In the genomic region with DNA sequence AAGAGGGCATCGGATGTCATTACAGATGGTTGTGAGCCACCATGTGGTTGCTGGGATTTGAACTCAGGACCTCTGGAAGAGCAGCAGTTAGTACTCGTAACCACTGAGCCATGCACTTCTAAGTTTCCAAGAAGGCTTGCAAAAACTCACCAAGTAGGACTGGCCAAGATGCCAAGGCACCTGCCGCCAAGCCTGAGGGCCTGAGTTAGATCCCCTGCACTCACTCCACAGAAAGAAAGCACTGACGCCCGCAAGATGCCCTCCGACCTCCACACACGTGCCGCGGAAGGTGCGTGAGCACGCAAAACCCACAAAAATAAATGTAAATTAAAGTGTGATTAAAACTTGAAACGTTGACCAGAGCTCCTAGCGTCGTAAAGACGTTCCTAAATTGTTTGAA, we compare ENCODE assay signal across 8 mouse cellular contexts. TPM values are rescaled to one million over a fixed set of nuclear protein-coding genes. Genes with fewer than 3 reads are reported as not detected.
DNase-seq lines count a peak whose midpoint lies in the region; ATAC-seq lines count a peak whose summit lies in the region.

No protein-coding gene starts in this region.

- H3K4me1 ChIP-seq in lung, embryonic 16.5 days (replicated peaks; ENCODE audit: control insufficient read depth, insufficient read depth, low read length) = peaks cover 14% of the 10 kb centered on the region
- H3K4me1 ChIP-seq in embryonic facial prominence, embryonic 11.5 days (ENCODE audit: control insufficient read depth, insufficient read depth, low read length) = peaks cover 3% of the 10 kb centered on the region; the same call in 1 of the 2 replicates
- peaks cover 28% of the 10 kb centered on the region for H3K4me1 ChIP-seq in kidney, embryonic 15.5 days
- peaks cover 34% of the 10 kb centered on the region for H3K4me1 ChIP-seq in neural tube, embryonic 13.5 days (replicated peaks)

- ATAC-seq in lung, embryonic 16.5 days (ENCODE audit: low read depth) = no peak
- ATAC-seq in embryonic facial prominence, embryonic 11.5 days (replicated peaks; ENCODE audit: insufficient number of reproducible peaks, low FRiP score, low TSS enrichment, low read depth) = no peak
- no peak for ATAC-seq in kidney, embryonic 15.5 days (replicated peaks; ENCODE audit: low FRiP score)
- ATAC-seq in neural tube, embryonic 13.5 days (ENCODE audit: low read depth) = peak; percentile 14; the same call in 1 of the 2 replicates

- peak overlapping the region; percentile 96 for H3K4me2 ChIP-seq in lung, embryonic 16.5 days (ENCODE audit: low read depth, low read length)
- peak overlapping the region; percentile 93 for H3K4me2 ChIP-seq in embryonic facial prominence, embryonic 11.5 days (ENCODE audit: low read depth, low read length)
- peak overlapping the region; percentile 73 for H3K4me2 ChIP-seq in kidney, embryonic 15.5 days
- H3K4me2 ChIP-seq in neural tube, embryonic 13.5 days = peak overlapping the region; percentile 77

- H3K4me3 ChIP-seq in lung, embryonic 16.5 days (ENCODE audit: low read length) = peak overlapping the region; percentile 91
- H3K4me3 ChIP-seq in embryonic facial prominence, embryonic 11.5 days (ENCODE audit: low read depth, low read length) = peak overlapping the region; percentile 97
- peak overlapping the region; percentile 75 for H3K4me3 ChIP-seq in kidney, embryonic 15.5 days (replicated peaks)
- peak overlapping the region; percentile 88 for H3K4me3 ChIP-seq in neural tube, embryonic 13.5 days

- no peak for DNase-seq in lung, postnatal 36 days
- no peak for DNase-seq in embryonic facial prominence, embryonic 11.5 days (ENCODE audit: low spot score)
- DNase-seq in left cerebral cortex, postnatal 36 days (ENCODE audit: low spot score in 2 of 2) = no peak
- no peak for DNase-seq in gastrocnemius, adult 8-10 months (ENCODE audit: low spot score in 2 of 2)
- no peak for DNase-seq in spleen, postnatal 14 days (ENCODE audit: low spot score in 2 of 2)

- H3K27ac ChIP-seq in lung, embryonic 16.5 days (ENCODE audit: low read length) = no peak overlapping the region
- no peak overlapping the region for H3K27ac ChIP-seq in embryonic facial prominence, embryonic 11.5 days (replicated peaks; ENCODE audit: low read depth, low read length)
- peak overlapping the region; percentile 11; the same call in 1 of the 2 replicates for H3K27ac ChIP-seq in kidney, embryonic 15.5 days
- no peak overlapping the region for H3K27ac ChIP-seq in neural tube, embryonic 13.5 days (replicated peaks)

- 26% methylated on average over 15 of the region's 15 CpGs for WGBS in lung, embryonic 16.5 days
- WGBS in embryonic facial prominence, embryonic 11.5 days = 27% methylated on average over 15 of the region's 15 CpGs
- 26% methylated on average over 15 of the region's 15 CpGs for WGBS in kidney, embryonic 15.5 days
- 30% methylated on average over 15 of the region's 15 CpGs for WGBS in neural tube, embryonic 13.5 days

- intact Hi-C loops in left cerebral cortex, postnatal 36 days (cut with DNase I) = no loop called here

- H3K27me3 ChIP-seq in lung, embryonic 16.5 days (ENCODE audit: control insufficient read depth, insufficient read depth, low read depth, low read length) = no peaks in the 10 kb centered on the region
- no peaks in the 10 kb centered on the region for H3K27me3 ChIP-seq in embryonic facial prominence, embryonic 11.5 days (ENCODE audit: control insufficient read depth, insufficient read depth, low read length)
- no peaks in the 10 kb centered on the region for H3K27me3 ChIP-seq in kidney, embryonic 15.5 days
- no peaks in the 10 kb centered on the region for H3K27me3 ChIP-seq in neural tube, embryonic 13.5 days

- no peaks in the 10 kb centered on the region for H3K9me3 ChIP-seq in lung, embryonic 16.5 days (ENCODE audit: control insufficient read depth, low read length)
- H3K9me3 ChIP-seq in embryonic facial prominence, embryonic 11.5 days (replicated peaks; ENCODE audit: control insufficient read depth, low read length) = no peaks in the 10 kb centered on the region
- H3K9me3 ChIP-seq in kidney, embryonic 15.5 days (replicated peaks) = no peaks in the 10 kb centered on the region
- no peaks in the 10 kb centered on the region for H3K9me3 ChIP-seq in neural tube, embryonic 13.5 days

- H3K36me3 ChIP-seq in lung, embryonic 16.5 days (ENCODE audit: control insufficient read depth, insufficient read depth, low read length) = no peaks in the 10 kb centered on the region
- H3K36me3 ChIP-seq in embryonic facial prominence, embryonic 11.5 days (replicated peaks; ENCODE audit: control insufficient read depth, insufficient read depth, low read depth, low read length) = no peaks in the 10 kb centered on the region
- 0 out of 2 replicates have a peak, but pooled peaks cover 6% of the 10 kb centered on the region for H3K36me3 ChIP-seq in kidney, embryonic 15.5 days
- peaks cover 6% of the 10 kb centered on the region; the same call in 1 of the 2 replicates for H3K36me3 ChIP-seq in neural tube, embryonic 13.5 days

- peak overlapping the region; percentile 56 for H3K9ac ChIP-seq in lung, embryonic 16.5 days (ENCODE audit: low read length)
- H3K9ac ChIP-seq in embryonic facial prominence, embryonic 11.5 days (replicated peaks; ENCODE audit: low read length) = peak overlapping the region; percentile 61
- 0 out of 2 replicates have a peak overlapping the region, but pooled peaks have one; percentile 18 for H3K9ac ChIP-seq in kidney, embryonic 15.5 days
- peak overlapping the region; percentile 89 for H3K9ac ChIP-seq in neural tube, embryonic 13.5 days

RNA-seq across cellular contexts. Expression of a gene that starts 0.6 kb away (rescaled TPM):
- polyA plus RNA-seq in lung, embryonic 16.5 days (2015; fragmentation: Nextera tagmentation; extraction: Ambion mirVana) = 38.2 and 38.8 TPM in 2 replicates
- 45.3 and 46.6 TPM in 2 replicates for polyA plus RNA-seq in embryonic facial prominence, embryonic 11.5 days (2014; fragmentation: Nextera tagmentation; extraction: Ambion mirVana)
- 41.5 and 46.0 TPM in 2 replicates for polyA plus RNA-seq in kidney, embryonic 15.5 days (2015; fragmentation: Nextera tagmentation; extraction: Ambion mirVana)
- polyA plus RNA-seq in neural tube, embryonic 13.5 days (2015; fragmentation: Nextera tagmentation; extraction: Ambion mirVana) = 46.1 and 46.7 TPM in 2 replicates
- total RNA-seq in left cerebral cortex, postnatal 36 days (2021) = 10 to 100 TPM; 78.5 to 80.8 TPM
- 10 to 100 TPM; 24.0 to 30.4 (median 28.8) TPM for total RNA-seq in gastrocnemius, adult 8-10 months (2022)

RNA-seq across cellular contexts. Expression of a gene that starts 13.2 kb away (rescaled TPM):
- polyA plus RNA-seq in lung, embryonic 16.5 days (2015; fragmentation: Nextera tagmentation; extraction: Ambion mirVana) = 2.8 and 3.0 TPM in 2 replicates
- 2.7 TPM in 2 replicates for polyA plus RNA-seq in embryonic facial prominence, embryonic 11.5 days (2014; fragmentation: Nextera tagmentation; extraction: Ambion mirVana)
- polyA plus RNA-seq in kidney, embryonic 15.5 days (2015; fragmentation: Nextera tagmentation; extraction: Ambion mirVana) = 0.33 and 0.57 TPM in 2 replicates
- 14.3 and 14.4 TPM in 2 replicates for polyA plus RNA-seq in neural tube, embryonic 13.5 days (2015; fragmentation: Nextera tagmentation; extraction: Ambion mirVana)
- total RNA-seq in left cerebral cortex, postnatal 36 days (2021) = 10 to 100 TPM; 78.5 to 92.3 TPM
- under 1 TPM; 0.19 to 0.53 (median 0.32) TPM for total RNA-seq in gastrocnemius, adult 8-10 months (2022)

Comparison
In these comparisons a context has a peak if more than half of its experiments do, and no peak if none do; other contexts are left out.
1. H3K9ac ChIP-seq: peak in every context shown above with its lines; median percentile 89 in neural tube, embryonic 13.5 days; 61 in embryonic facial prominence, embryonic 11.5 days; 56 in lung, embryonic 16.5 days; 18 in kidney, embryonic 15.5 days.